Mouse (Mus musculus) liver, adult 2 months (tissue): ENCODE data around the gene Vmn1r104.
"Not testable (repeated sequence)": the region's sequence is repeated elsewhere in the genome, so short reads cannot be mapped to it uniquely, and the experiment has no call there.

Experiments used
- CTCF ChIP-seq: fragments of 200-500 bp; IDR thresholded peaks from 2 replicates; pipeline ENCODE4 v1.5.1; 2011; ENCODE audit warnings: low read depth, low read length, control low read depth
- POLR2A ChIP-seq: fragments of 200-500 bp; IDR thresholded peaks from 2 replicates; pipeline ENCODE4 v1.6.1; 2011; ENCODE audit warnings: low read length, control low read depth; ENCODE audit not compliant: insufficient read depth; ENCODE audit errors: extremely low read depth

DNA sequence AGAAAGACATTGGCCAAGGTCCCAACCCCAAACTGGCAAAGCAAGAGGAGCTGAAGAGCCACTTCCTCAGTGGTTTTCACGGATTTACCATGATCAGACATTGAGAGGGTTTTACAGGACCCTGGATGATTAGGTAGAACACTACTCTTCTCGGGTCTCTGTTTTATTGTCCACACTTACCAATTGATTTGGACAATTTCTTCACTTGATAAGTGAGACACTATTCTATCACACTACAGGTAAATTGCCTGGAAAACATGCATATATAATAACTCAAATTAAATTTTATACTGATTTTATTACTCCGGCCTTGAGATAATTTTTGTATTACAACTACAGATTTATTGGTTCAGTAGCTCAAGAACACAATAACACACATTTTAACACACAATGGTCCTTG is 23.2 kb upstream of the Vmn1r104 start, which contains the start of gene Vmn1r103:
- not testable (repeated sequence) for TF ChIP-seq CTCF, POLR2A
